Mouse (Mus musculus) ES-E14 (cell line): ENCODE data around the gene Ggcx. TPM values are rescaled to one million over a fixed set of nuclear protein-coding genes. Genes with fewer than 3 reads are reported as not detected.

Source experiments
- DNase-seq: peaks from one replicate; pipeline ENCODE4 v3.0.0-alpha.2; 2013; ENCODE audit warnings: low read depth, low spot score
- H3K27ac ChIP-seq: 2 replicates; pipeline ENCODE4 v1.5.1; 2012; ENCODE audit warnings: low read depth, mild to moderate bottlenecking, low read length, moderate library complexity, mixed read lengths; ENCODE audit not compliant: poor library complexity, insufficient read depth, severe bottlenecking
- H3K36me3 ChIP-seq: 2 replicates; pipeline ENCODE4 v1.6.1; 2012; ENCODE audit warnings: mild to moderate bottlenecking, low read length, moderate library complexity, mixed read lengths; ENCODE audit not compliant: control insufficient read depth, poor library complexity, insufficient read depth, severe bottlenecking
- H3K4me1 ChIP-seq, 2 experiments: fragments of 150-350 bp in 1 of 2; sonication (generic) in 1 of 2; 2 replicates each; pipeline ENCODE4 v1.6.1; 2012; ENCODE audit warnings: low read length in 2 of 2, mild to moderate bottlenecking in 1 of 2, mixed read lengths in 1 of 2; ENCODE audit not compliant: control insufficient read depth in 2 of 2, insufficient read depth in 2 of 2, poor library complexity in 1 of 2
- H3K4me3 ChIP-seq, 2 experiments: fragments of 150-350 bp in 1 of 2; sonication (generic) in 1 of 2; 2 replicates each; pipeline ENCODE4 v1.5.1; 2012; ENCODE audit warnings: low read length in 2 of 2, low read depth in 1 of 2, mild to moderate bottlenecking in 1 of 2, mixed read lengths in 1 of 2; ENCODE audit not compliant: insufficient read depth in 1 of 2, poor library complexity in 1 of 2, severe bottlenecking in 1 of 2
- H3K9ac ChIP-seq: 2 replicates; pipeline ENCODE4 v1.6.1; 2012; ENCODE audit warnings: low read depth, mild to moderate bottlenecking, low read length, mixed read lengths; ENCODE audit not compliant: poor library complexity, insufficient read depth, severe bottlenecking
- H3K9me3 ChIP-seq: fragments of 150-350 bp; sonication (generic); 2 replicates; pipeline ENCODE4 v1.6.1; 2012; ENCODE audit warnings: low read depth, mild to moderate bottlenecking, low read length; ENCODE audit not compliant: control insufficient read depth, insufficient read depth
- CHD2 ChIP-seq: IDR thresholded peaks from 2 replicates; pipeline ENCODE4 v1.6.1; 2014; ENCODE audit warnings: mild to moderate bottlenecking, low read depth, low read length, inconsistent platforms
- HCFC1 ChIP-seq: IDR thresholded peaks from 2 replicates; pipeline ENCODE4 v1.6.1; 2012; ENCODE audit warnings: low read length, inconsistent platforms, borderline replicate concordance; ENCODE audit not compliant: insufficient read depth
- MAFK ChIP-seq: IDR thresholded peaks from 2 replicates; pipeline ENCODE4 v1.6.1; 2014; ENCODE audit warnings: mild to moderate bottlenecking, low read depth, low read length, inconsistent platforms; ENCODE audit not compliant: insufficient read depth
- ZC3H11A ChIP-seq: IDR thresholded peaks from 2 replicates; pipeline ENCODE4 v1.6.1; 2012; ENCODE audit warnings: low read depth, mild to moderate bottlenecking, inconsistent platforms, low read length, borderline replicate concordance
- ZNF384 ChIP-seq: IDR thresholded peaks from 2 replicates; pipeline ENCODE4 v1.6.1; 2012; ENCODE audit warnings: low read depth, low read length, inconsistent platforms
- in situ Hi-C, 2 experiments: fragments of 600-800 bp; cut with MboI; formaldehyde crosslinking; loops; one replicate each; pipeline ENCODE4 v1.15.1; 2025; ENCODE audit warnings: low sequenced_read_pairs in 2 of 2, inconsistent platforms in 1 of 2; ENCODE audit not compliant: unreplicated experiment in 2 of 2
- total RNA-seq: library from RNA; depleted of rRNA; stranded (reverse); fragments of 300-350 nt; gene quantifications from 2 replicates; pipeline ENCODE4 v1.2.3, GENCODE M21; 2012

Ggcx gene
- total RNA-seq, 1 experiment, result 22.6 TPM

- H3K9me3 ChIP-seq, result no peaks in the 10 kb centered on the region
- no peak for DNase-seq
- H3K4me1 ChIP-seq, result peaks cover 3 to 4% of the 10 kb centered on the region in 2 experiments; a peak in 1 of 4 replicates
- H3K36me3 ChIP-seq, result no peaks in the 10 kb centered on the region
- H3K27ac ChIP-seq, result no peak overlapping the region
- no peak for TF ChIP-seq MAFK
- no peak for TF ChIP-seq ZC3H11A
- H3K4me3 ChIP-seq, result no peak overlapping the region
- H3K9ac ChIP-seq, result no peak overlapping the region
- in situ Hi-C loops, result no loop called here
These were observed 25.2 kb upstream of the Ggcx start for GRCm38 (mm10) chr6:72388791-72389329.

GRCm38 (mm10) chr6:72389471-72389940 lies 24.6 kb upstream of the Ggcx start:
- Histone ChIP-seq H3K27ac (no peak overlapping the region), H3K9ac (peak overlapping the region; percentile 72), H3K4me3 (peak overlapping the region; percentile 67 to 89), H3K9me3 (no peaks in the 10 kb centered on the region), H3K36me3 (no peaks in the 10 kb centered on the region), H3K4me1 (peaks cover 3 to 4% of the 10 kb centered on the region in 2 experiments; a peak in 1 of 4 replicates)
- TF ChIP-seq ZC3H11A, result no peak
- TF ChIP-seq HCFC1, result no peak
- no peak for TF ChIP-seq MAFK
- TF ChIP-seq CHD2, result no peak
- no peak for TF ChIP-seq ZNF384
- in situ Hi-C loops, result no loop called here
- DNase-seq, result no peak

- H3K27ac ChIP-seq, result peak within 1 kb of the TSS; percentile 60; the same call in 1 of the 2 replicates
- TF ChIP-seq ZC3H11A (no peak), MAFK (no peak), ZNF384 (no peak), CHD2 (no peak)
- peaks cover 3 to 4% of the 10 kb centered on the region in 2 experiments; a peak in 1 of 4 replicates for H3K4me1 ChIP-seq
- no peaks in the 10 kb centered on the region for H3K36me3 ChIP-seq
- H3K9me3 ChIP-seq, result no peaks in the 10 kb centered on the region
- in situ Hi-C loops, result no loop called here
- H3K4me3 ChIP-seq, result peak within 1 kb of the TSS; percentile 67 to 89
- DNase-seq, result peak; percentile 60
- peak within 1 kb of the TSS; percentile 72 for H3K9ac ChIP-seq
These were observed 24.0 kb upstream of the Ggcx start, which contains the start of gene Vamp8 for GRCm38 (mm10) chr6:72389941-72390771. Gene Vamp8 (minus strand): TSS chr6:72390703.

- H3K36me3 ChIP-seq, result no peaks in the 10 kb centered on the region
- H3K4me3 ChIP-seq, result peak overlapping the region in 1 of 2 experiments; percentile 89; a peak in 2 of 4 replicates
- H3K9ac ChIP-seq, result no peak overlapping the region
- in situ Hi-C loops, result no loop called here
- no peak for DNase-seq
- no peaks in the 10 kb centered on the region for H3K9me3 ChIP-seq
- no peak for TF ChIP-seq MAFK
- no peak for TF ChIP-seq ZNF384
- TF ChIP-seq ZC3H11A, result no peak
- TF ChIP-seq CHD2, result no peak
- no peak for TF ChIP-seq HCFC1
- no peak overlapping the region for H3K27ac ChIP-seq
- H3K4me1 ChIP-seq, result peaks cover 3 to 4% of the 10 kb centered on the region in 2 experiments; a peak in 1 of 4 replicates
These were observed 23.1 kb upstream of the Ggcx start for GRCm38 (mm10) chr6:72390795-72391521.
